In genomic region chr6:36389260-36389965, GRCm38 (mm10) we compare ENCODE assay signal across 8 mouse cellular contexts. TPM values are rescaled to one million over a fixed set of nuclear protein-coding genes. Genes with fewer than 3 reads are reported as not detected.
DNase-seq lines count a peak whose midpoint lies in the region; ATAC-seq and TF ChIP-seq lines count a peak whose summit lies in the region.

No protein-coding gene starts in this region.

- peak overlapping the region; percentile 53 for H3K4me3 ChIP-seq in left cerebral cortex, adult 2 months
- H3K4me3 ChIP-seq in embryonic facial prominence, embryonic 14.5 days (ENCODE audit: low read depth, low read length), result peak overlapping the region; percentile 52
- H3K4me3 ChIP-seq in hindbrain, embryonic 10.5 days, result peak overlapping the region; percentile 65
- H3K4me3 ChIP-seq in midbrain, embryonic 12.5 days, result peak overlapping the region; percentile 47

- ATAC-seq in embryonic facial prominence, embryonic 14.5 days (ENCODE audit: low read depth), result no peak
- peak; percentile 5; the same call in 1 of the 2 replicates for ATAC-seq in midbrain, embryonic 12.5 days (ENCODE audit: low FRiP score, low read depth)
- no peak for ATAC-seq in erythroid progenitor cell, adult 5-6 weeks (replicated peaks; ENCODE audit: low FRiP score, poor library complexity, severe bottlenecking)

- H3K9me3 ChIP-seq in embryonic facial prominence, embryonic 14.5 days (ENCODE audit: control insufficient read depth, low read length), result no peaks in the 10 kb centered on the region
- H3K9me3 ChIP-seq in hindbrain, embryonic 10.5 days, result no peaks in the 10 kb centered on the region
- H3K9me3 ChIP-seq in midbrain, embryonic 12.5 days, result no peaks in the 10 kb centered on the region

- peak overlapping the region; percentile 56; the same call in 1 of the 2 replicates for H3K9ac ChIP-seq in embryonic facial prominence, embryonic 14.5 days (ENCODE audit: low read depth, low read length)
- 0 out of 2 replicates have a peak overlapping the region, but pooled peaks have one; percentile 39 for H3K9ac ChIP-seq in midbrain, embryonic 12.5 days (replicated peaks)

- no peak for TF ChIP-seq CTCF in left cerebral cortex, adult 2 months (IDR thresholded peaks at IDR 0.05)

- WGBS in embryonic facial prominence, embryonic 14.5 days, result 32% methylated on average over 20 of the region's 20 CpGs
- WGBS in hindbrain, embryonic 10.5 days, result 25% methylated on average over 20 of the region's 20 CpGs
- WGBS in midbrain, embryonic 12.5 days, result 30% methylated on average over 20 of the region's 20 CpGs

- peak in 1 of 2 experiments; percentile 24 for DNase-seq in left cerebral cortex, adult 2 months (ENCODE audit: extremely low spot score in 1 of 2, low spot score in 2 of 2)
- no peak for DNase-seq in left cerebral cortex, adult 11 months (ENCODE audit: low spot score)
- no peak for DNase-seq in embryonic facial prominence, embryonic 14.5 days (ENCODE audit: low spot score)
- no peak for DNase-seq in hindbrain, embryonic 10.5 days (ENCODE audit: low spot score)
- no peak for DNase-seq in urinary bladder, postnatal 36 days (ENCODE audit: low spot score in 2 of 2)
- no peak for DNase-seq in spleen, adult 18-20 months

- peaks cover 9% of the 10 kb centered on the region; the same call in 1 of the 2 replicates for H3K4me1 ChIP-seq in embryonic facial prominence, embryonic 14.5 days (ENCODE audit: control insufficient read depth, insufficient read depth, low read length)
- peaks cover 27% of the 10 kb centered on the region for H3K4me1 ChIP-seq in hindbrain, embryonic 10.5 days (replicated peaks)
- H3K4me1 ChIP-seq in midbrain, embryonic 12.5 days, result peaks cover 9% of the 10 kb centered on the region

- no peaks in the 10 kb centered on the region for H3K36me3 ChIP-seq in embryonic facial prominence, embryonic 14.5 days (ENCODE audit: control insufficient read depth, insufficient read depth, low read length)
- H3K36me3 ChIP-seq in hindbrain, embryonic 10.5 days, result no peaks in the 10 kb centered on the region
- H3K36me3 ChIP-seq in midbrain, embryonic 12.5 days, result no peaks in the 10 kb centered on the region

- peak overlapping the region; percentile 67 for H3K27ac ChIP-seq in left cerebral cortex, adult 2 months
- no peak overlapping the region for H3K27ac ChIP-seq in embryonic facial prominence, embryonic 14.5 days (replicated peaks; ENCODE audit: low read depth, low read length)
- H3K27ac ChIP-seq in hindbrain, embryonic 10.5 days, result peak overlapping the region; percentile 16; the same call in 1 of the 2 replicates
- H3K27ac ChIP-seq in midbrain, embryonic 12.5 days (replicated peaks), result no peak overlapping the region

- peaks cover 35% of the 10 kb centered on the region for H3K27me3 ChIP-seq in embryonic facial prominence, embryonic 14.5 days (replicated peaks; ENCODE audit: control insufficient read depth, insufficient read depth, low read length)
- H3K27me3 ChIP-seq in hindbrain, embryonic 10.5 days (ENCODE audit: insufficient read depth, poor library complexity, severe bottlenecking), result peaks cover 61% of the 10 kb centered on the region
- peaks cover 45% of the 10 kb centered on the region for H3K27me3 ChIP-seq in midbrain, embryonic 12.5 days

- peak overlapping the region; percentile 94 for H3K4me2 ChIP-seq in embryonic facial prominence, embryonic 14.5 days (ENCODE audit: low read depth, low read length)
- H3K4me2 ChIP-seq in midbrain, embryonic 12.5 days (replicated peaks), result peak overlapping the region; percentile 78

- intact Hi-C loops in left cerebral cortex, adult 2 months (cut with DNase I), result loop anchor here (5.0 kb wide), 2 partner anchors 48 to 218 kb away; no protein-coding TSS in a partner anchor

RNA-seq across cellular contexts. Expression of gene Chrm2, which starts 1.5 kb away (rescaled TPM):
- 10 to 100 TPM; 13.4 to 13.9 TPM for total RNA-seq in left cerebral cortex, adult 2 months (2021)
- 1.4 and 1.8 TPM in 2 replicates for polyA plus RNA-seq in embryonic facial prominence, embryonic 14.5 days (2014; fragmentation: Nextera tagmentation; extraction: Ambion mirVana)
- polyA plus RNA-seq in hindbrain, embryonic 10.5 days (2016; fragmentation: Nextera tagmentation; extraction: Ambion mirVana), result 0.26 and 0.33 TPM in 2 replicates
- polyA plus RNA-seq in midbrain, embryonic 12.5 days (2016; fragmentation: Nextera tagmentation; extraction: Ambion mirVana), result 0.54 and 0.79 TPM in 2 replicates
- total RNA-seq in erythroid progenitor cell, adult 5-6 weeks (2015; ENCODE audit: low replicate concordance), result not detected in 2 replicates
- total RNA-seq in erythroid progenitor cell, adult 5-6 weeks (2017; ENCODE audit: low replicate concordance), result not detected in 2 replicates

Comparison
In these comparisons a context has a peak if more than half of its experiments do, and no peak if none do; other contexts are left out.
1. H3K27ac ChIP-seq: peak in left cerebral cortex, adult 2 months (single experiment) and hindbrain, embryonic 10.5 days (single experiment); none in embryonic facial prominence, embryonic 14.5 days (single experiment) and midbrain, embryonic 12.5 days (single experiment).
2. Peak in every context shown above with its lines, with median percentiles within 50 percentile points of each other: H3K4me3 ChIP-seq.